Mouse (Mus musculus) ovary, postnatal 10 days (tissue): ENCODE measurements at regions not wholly inside any gene's neighbourhood (a gene's known extent, or its start where the extent isn't known, plus 50 kb on each side); places are given as distances from the start of the nearest gene placed in this dataset.
"Not testable (repeated sequence)": the region's sequence is repeated elsewhere in the genome, so short reads cannot be mapped to it uniquely, and the experiment has no call there.

Experiments
- DNase-seq: peaks from one replicate; pipeline ENCODE4 v3.0.0; 2022; ENCODE audit warnings: low spot score

- not testable (repeated sequence) for DNase-seq
These were observed 137.9 kb downstream of the Tcp10c start for GRCm38 (mm10) chr17:13492239-13492638.

GRCm38 (mm10) chr17:13492649-13493277, 138.4 kb downstream of the Tcp10c start:
- DNase-seq, result not testable (repeated sequence)

GRCm38 (mm10) chr17:13493866-13494265, 139.5 kb downstream of the Tcp10c start:
- DNase-seq, result not testable (repeated sequence)

- not testable (repeated sequence) for DNase-seq
These were observed 140.1 kb downstream of the Tcp10c start for GRCm38 (mm10) chr17:13494475-13494874.

- DNase-seq, result not testable (repeated sequence)
These were observed 150.0 kb downstream of the Tcp10c start for GRCm38 (mm10) chr17:13504365-13504764.

- not testable (repeated sequence) for DNase-seq
These were observed 150.5 kb downstream of the Tcp10c start for GRCm38 (mm10) chr17:13504827-13505268.

GRCm38 (mm10) chr17:13507397-13508063, 153.2 kb downstream of the Tcp10c start:
- DNase-seq, result not testable (repeated sequence)

- not testable (repeated sequence) for DNase-seq
These were observed 165.2 kb downstream of the Tcp10c start for GRCm38 (mm10) chr17:13519409-13520201.

GRCm38 (mm10) chr17:13532579-13532978, 178.2 kb downstream of the Tcp10c start:
- not testable (repeated sequence) for DNase-seq

- no peak for DNase-seq
These were observed 186.3 kb downstream of the Tcp10c start for GRCm38 (mm10) chr17:13540446-13541241.

GRCm38 (mm10) chr17:13541249-13541648, 186.9 kb downstream of the Tcp10c start:
- no peak for DNase-seq

- no peak for DNase-seq
These were observed 187.9 kb downstream of the Tcp10c start for GRCm38 (mm10) chr17:13542261-13542660.

- DNase-seq, result no peak
These were observed 188.5 kb downstream of the Tcp10c start for GRCm38 (mm10) chr17:13542856-13543255.

GRCm38 (mm10) chr17:13544036-13544795, 189.8 kb downstream of the Tcp10c start:
- DNase-seq, result no peak

- DNase-seq, result no peak
These were observed 191.9 kb downstream of the Tcp10c start for GRCm38 (mm10) chr17:13546249-13546648.

- DNase-seq, result no peak
These were observed 192.3 kb downstream of the Tcp10c start for GRCm38 (mm10) chr17:13546669-13547085.

- DNase-seq, result no peak
These were observed 193.4 kb downstream of the Tcp10c start for GRCm38 (mm10) chr17:13547657-13548360.

- DNase-seq, result no peak
These were observed 195.9 kb downstream of the Tcp10c start for GRCm38 (mm10) chr17:13549975-13550895.

GRCm38 (mm10) chr17:13550896-13551267, 196.5 kb downstream of the Tcp10c start:
- DNase-seq, result not testable (repeated sequence)
